Mouse (Mus musculus): ENCODE results near the gene Nr3c2. TPM values are rescaled to one million over a fixed set of nuclear protein-coding genes. Genes with fewer than 3 reads are reported as not detected.

The Nr3c2 gene
- total RNA-seq, 4 experiments from 2014 or later: 17.6 to 26.3 (median 20.7) TPM

DNA sequence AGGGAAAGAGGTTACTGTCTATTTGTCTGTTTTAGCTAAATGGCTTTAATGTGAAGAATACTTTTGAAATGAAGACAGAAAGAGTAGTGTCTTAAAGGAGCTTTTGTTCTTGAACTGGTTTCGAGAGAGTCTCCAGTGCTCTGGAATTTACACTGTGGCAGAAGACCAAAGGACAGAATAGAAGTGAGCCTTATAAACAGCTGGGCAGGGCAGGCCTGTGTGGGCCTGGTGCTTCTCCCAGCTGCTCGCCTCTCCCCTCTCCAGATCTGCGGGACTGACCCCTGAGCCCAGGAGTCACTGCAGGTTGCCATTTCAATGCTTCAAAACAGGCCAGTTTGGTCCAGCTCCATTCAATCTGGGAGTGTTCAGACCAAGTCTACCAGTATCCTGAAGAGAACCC lies 274.5 kb downstream of the Nr3c2 start:
- no peak for DNase-seq

DNA sequence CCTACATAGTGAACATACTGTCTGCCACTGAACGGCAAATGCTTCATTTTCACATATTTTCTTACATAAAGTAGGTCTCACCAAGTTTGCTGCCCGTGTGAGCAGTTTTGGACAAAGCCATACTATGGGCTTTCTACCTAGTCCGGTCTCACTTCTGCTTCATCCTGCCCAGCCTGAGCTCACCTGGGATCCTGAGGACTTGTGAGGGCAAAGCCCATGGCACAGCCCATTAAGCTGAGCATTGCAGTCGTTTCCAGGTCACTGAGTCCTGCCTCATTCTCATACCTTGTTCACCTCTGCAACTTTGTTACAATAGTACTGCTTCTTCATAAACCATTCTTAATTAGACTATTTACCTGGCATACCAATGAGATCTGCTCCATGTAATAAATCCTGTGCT lies 276.2 kb downstream of the Nr3c2 start:
- DNase-seq: no peak

DNA sequence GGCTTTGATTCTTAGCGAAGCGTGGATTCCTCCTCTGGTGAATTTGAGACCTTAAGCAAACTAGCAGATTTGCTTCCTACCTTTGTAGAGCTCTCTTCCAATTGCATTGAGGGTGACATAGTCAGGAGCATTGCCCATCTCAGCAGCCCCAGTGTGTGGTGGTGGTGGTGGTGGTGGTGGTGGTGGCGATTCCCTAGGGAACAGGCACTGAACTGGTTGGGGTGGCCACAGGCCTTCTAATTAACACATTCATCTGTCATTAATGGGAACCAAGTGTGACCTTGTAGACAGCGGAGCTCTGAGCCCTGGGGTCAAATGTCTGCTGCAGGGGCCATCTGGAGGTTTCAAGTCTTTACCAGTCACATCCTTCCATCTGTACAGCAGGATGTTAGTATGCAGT lies 277.1 kb downstream of the Nr3c2 start:
- no peak for DNase-seq

DNA sequence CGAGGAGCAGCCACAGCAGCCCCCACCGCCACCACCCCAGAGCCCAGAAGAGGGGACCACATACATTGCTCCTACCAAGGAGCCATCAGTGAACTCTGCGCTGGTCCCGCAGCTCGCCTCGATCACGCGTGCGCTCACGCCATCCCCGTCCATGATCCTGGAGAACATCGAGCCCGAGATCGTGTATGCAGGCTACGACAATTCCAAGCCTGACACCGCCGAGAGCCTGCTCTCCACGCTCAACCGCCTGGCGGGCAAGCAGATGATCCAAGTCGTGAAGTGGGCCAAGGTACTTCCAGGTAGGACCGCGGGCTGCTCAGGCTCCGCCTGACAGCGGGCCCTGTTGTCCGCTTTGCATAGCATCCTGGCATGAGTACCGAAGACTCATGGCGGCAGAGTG lies 286.6 kb downstream of the Nr3c2 start:
- no peak for DNase-seq

DNA sequence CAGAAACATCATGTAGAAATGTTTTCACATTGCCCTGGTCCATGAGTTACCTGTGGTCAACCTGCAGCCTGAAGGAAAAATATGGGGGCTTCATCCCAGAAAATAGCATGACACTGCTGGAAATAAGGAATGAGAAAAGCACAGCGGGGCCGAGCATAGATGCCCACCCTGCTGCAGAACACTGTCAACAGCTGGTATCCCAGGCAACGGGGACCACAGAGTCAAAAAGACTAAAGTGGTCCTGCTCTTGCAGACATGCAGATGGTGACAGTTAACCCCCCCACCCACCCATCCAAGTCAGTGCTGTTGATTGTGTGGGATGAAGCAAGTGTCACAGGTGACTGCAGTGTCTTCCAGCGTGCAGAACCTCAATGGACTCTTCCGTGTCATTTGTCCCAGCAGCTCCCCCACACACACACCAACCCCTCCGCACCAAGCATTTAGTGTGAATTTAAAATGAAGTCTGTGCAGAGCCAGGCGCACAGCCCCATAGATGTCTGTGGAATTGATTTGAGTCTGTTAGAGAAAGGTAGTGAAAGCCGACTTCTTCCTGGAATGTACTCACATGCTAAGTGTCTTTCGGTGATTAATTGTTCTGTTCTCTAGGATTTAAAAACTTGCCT lies 287.8 kb downstream of the Nr3c2 start:
- DNase-seq: no peak

DNA sequence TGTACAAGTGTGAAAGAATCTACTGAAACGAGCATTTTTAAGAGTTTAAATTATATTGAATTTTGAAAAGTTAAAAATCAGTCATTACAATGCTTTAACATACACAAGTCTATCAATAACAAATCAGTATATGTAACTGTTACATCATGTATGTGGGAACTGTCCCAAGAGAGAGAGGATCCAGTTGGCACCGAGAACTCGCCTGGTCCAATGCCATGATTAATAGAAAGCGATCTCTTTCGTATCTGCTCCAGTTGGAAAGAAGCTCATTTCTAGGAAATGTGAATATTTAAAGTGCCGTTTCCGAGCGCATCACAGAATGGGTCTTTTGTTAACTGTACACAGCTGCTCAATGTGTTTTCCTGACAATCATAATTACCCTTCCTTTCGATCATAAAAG lies 288.5 kb downstream of the Nr3c2 start:
- no peak for DNase-seq

DNA sequence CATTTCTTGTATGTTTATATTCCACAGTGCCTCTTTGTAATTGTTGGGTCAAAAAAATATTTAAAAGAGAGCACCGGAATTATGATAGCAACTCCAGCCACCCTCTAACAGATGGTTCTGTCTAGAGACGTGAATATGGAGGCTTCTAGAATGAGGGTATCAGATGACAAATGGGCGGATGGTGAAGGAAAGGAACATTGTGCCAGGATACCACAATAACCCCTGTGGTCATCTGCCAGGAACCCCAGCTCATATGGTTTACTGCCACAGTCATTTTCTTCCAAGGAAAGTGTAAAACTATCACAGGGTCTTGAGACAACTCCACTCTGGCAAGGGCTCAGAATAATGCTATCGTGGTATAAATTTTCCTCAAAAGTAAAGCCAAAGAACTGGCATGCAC lies 289.1 kb downstream of the Nr3c2 start:
- DNase-seq: no peak

DNA sequence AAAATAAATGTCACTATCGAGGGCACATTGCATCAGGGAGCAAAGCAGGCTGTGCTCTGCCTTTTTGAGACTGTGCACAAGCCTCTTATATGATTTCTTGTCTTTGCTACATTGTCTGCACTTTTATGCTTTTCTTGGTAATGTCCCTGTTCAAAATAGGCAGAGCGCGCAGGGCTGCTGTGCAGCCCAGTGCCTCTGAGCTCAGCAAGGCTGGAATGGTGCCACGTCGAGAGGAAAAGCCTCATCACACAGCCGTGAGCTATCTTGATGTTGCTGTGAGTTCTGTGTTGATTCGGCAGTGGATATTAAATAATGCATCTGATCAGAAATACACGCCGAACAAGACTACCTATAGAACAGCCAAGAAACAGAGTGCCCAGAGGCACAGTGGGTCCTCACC lies 290.1 kb downstream of the Nr3c2 start:
- DNase-seq: peak; percentile 11

DNA sequence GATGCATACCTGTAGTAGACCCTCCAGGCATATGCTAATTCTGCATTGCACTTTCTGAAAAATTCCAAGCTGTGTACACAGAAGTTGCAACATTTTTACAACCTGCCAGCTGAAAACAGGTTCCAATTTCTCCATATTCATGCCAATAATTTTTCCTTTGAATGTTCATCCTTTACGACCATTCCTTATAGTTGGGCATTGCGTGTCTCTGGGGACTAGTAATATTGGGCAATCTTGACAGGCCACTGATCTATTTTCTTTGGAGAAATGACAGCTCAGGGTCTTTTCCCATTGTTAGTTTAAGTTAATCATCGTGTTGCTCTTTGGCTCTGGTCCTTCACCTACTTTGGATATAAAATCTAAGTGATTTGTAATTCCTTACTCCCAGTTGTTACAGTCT lies 291.2 kb downstream of the Nr3c2 start:
- DNase-seq: no peak

DNA sequence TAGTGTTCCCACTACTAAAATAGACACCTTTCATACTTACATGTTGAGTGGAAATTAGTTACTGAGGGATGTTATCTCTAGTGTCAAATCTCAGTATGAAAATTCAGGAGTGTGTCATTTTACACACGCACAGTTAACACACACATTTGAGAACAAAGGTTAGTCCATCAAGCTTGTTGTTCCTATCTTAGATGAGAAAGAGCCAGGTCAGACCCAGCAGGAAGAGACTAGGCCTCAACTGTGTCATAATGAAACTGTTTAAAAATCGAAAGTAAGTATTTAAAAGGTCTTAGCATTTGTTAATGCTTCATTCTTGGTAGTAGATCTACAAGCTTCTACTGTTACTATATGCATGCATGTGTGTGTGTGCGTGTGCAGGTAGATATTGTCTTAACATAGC lies 310.1 kb downstream of the Nr3c2 start:
- no peak for DNase-seq

DNA sequence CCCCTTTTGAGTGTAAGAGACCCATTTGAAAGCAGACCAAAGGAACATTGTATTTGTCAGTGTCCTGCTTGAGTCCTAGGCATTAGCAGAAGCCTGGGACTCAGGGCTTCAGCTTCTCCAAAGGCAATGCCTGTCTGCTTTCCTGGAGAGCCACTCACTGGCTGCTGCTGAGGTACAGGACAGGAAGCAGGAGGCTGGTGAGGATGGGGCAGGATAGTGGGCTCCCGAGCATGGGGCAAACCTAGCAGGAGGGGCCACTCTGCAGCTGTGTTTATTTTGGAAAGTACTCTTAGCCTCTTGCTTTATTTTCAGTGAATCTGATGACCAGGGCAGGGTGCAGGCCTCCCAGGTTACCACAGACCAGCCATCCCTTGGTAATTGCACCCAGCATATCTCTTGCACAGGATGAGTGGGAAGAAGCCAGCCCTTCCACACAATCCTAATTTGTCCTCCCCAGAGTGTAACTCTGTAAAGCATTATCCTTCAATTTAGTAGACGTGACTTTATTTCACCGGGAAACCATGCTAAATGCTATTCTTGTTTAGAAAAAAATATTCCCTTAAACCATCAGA lies 314.7 kb downstream of the Nr3c2 start:
- DNase-seq: no peak

DNA sequence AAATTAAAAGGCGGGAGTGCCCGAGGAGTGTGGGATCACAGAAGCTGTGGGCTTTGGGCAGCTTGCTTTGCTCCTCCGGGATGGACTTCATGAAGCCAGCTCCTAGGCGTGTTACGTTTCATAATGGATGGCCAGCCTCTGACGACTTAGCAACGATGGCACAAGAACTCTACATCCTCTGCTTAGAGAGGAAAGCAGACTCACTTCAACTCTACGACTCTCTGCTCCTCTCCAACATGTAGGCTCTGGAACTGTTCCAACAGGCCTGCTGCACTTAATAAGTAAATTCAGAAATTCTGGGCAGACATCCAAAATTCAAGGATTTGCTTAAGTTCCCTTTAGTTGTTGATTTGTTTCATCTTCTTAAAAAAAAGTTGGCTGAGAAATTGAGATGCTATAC lies 315.4 kb downstream of the Nr3c2 start:
- no peak for DNase-seq

DNA sequence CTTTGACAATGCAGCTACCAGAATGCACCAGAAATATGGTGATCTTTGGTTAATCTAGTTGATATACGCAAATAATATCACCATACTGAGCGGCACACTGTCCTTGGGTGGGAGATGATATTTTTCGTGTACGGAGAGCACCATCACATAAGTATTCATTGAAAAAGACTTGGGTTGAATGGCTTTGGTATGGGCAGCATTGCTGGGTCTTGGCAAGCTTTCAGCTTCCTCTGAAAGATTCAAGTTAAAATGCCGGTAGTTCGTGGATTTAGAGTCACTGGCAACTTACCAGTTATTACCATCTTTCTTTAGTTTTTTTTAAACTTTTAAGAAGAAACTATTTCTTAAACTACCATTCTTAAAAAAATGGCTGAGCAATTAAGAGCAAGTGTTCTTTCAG lies 315.9 kb downstream of the Nr3c2 start:
- DNase-seq: no peak

DNA sequence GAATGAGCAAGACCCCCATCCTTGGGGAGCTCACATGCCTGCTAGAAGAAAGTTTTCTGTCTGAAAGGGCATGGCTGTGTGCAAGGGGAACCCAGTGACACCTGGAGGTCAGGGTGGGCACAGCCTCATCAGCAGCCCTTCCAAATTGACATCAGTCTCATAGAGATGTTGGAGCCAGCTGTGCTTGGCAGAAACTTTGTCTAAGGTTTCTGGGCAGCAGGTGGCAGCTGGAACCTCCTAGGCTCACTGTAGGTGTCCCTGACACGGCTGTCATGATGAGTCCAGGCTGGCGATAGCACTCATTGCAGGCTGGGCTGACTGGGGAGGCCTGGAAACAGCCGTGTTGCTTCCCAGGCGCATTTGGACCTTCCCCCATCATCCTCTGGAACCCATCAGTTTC lies 323.9 kb downstream of the Nr3c2 start:
- no peak for DNase-seq

DNA sequence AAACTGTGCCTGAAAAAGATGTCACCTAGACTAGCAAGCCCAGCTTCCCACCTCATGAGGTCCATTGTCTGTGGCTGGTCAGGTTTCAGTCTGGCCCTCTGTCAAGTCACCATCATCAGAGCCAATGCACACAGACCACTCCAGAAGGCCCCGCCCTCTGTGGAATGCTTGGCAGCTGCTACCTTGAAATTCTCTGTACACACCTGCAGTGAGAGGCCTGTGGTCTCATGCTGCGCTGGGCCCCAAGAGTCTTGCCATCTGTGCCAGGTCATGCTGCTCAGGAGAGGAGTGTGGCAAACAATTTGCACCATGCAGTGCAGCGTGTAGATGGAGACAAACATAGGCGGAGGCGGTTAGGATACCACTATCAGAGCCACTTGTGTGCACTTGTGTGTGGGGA lies 328.5 kb downstream of the Nr3c2 start:
- no peak for DNase-seq

DNA sequence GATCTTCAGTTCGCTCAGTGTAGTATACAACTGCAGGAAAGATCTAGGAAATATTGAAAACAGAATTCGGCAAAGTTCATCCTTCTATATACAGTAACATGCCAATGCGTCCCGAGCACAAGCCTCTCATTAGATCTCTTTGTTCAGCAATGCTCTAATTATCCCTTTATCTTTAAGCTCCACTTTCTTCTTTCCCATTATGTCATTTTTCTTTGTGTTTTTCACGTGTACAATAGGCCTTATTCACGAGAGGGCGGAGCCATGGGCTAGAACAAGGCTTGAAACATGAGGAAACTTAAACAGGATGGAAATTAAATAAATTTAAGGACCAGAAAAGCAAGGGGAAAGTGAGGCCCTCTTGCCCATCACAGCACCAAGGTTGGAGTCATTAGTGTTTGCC lies 329.4 kb downstream of the Nr3c2 start:
- no peak for DNase-seq

DNA sequence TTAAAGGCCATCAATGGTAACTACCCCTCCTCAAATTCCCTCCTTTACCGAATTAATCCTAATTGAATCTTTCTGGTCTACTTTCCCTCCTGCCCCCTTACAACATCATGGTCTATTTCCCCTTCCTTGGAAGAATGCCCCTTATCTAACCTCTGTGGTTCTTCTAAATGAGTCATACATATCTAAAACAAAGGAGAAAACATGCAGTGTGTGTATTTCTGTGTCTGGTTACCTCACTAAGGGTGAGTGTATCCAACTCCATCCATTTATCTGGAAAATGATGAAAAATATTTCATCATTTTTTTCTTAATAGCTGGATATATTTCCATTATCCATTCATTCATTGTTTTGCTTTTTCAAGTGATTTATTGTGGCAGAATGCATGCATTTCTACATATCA lies 332.0 kb downstream of the Nr3c2 start:
- no peak for DNase-seq

DNA sequence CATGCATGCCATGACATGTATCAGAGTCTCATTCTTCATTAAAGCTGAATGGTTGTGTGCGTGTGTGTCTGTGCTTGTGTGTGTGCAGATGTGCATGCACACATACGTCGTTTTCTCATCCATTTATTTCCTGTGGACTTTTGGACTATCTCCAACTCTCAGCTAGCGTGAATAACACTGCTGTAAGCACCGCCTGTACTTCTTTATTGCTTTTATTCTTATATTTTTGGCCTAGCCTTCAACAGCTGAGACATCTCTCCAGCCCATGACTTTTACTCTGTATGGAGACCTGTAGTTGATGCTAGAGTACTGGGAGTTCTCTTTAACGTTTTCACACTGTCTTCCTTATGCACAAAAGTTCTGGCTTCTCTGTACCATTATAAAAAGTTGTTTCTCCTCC lies 332.6 kb downstream of the Nr3c2 start:
- no peak for DNase-seq

DNA sequence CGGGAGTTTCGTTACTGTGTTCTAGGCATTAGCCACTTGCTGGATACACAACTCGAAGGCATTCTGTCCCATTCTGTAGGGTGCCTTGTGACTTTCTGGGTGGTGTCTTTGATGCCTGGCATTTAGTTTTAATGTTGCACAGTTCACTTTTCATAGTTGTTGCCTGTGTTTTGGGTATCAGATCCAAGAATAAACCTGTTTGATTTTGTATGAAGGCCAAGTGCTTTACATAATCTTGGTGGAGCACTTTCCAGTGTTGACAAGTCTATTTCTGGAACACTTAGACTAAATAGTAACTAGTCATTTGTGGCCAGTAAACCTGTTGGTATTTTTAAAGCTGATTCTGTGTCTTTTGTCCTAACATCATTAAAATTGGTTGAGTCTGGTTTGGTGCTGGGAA lies 333.2 kb downstream of the Nr3c2 start:
- DNase-seq: no peak

DNA sequence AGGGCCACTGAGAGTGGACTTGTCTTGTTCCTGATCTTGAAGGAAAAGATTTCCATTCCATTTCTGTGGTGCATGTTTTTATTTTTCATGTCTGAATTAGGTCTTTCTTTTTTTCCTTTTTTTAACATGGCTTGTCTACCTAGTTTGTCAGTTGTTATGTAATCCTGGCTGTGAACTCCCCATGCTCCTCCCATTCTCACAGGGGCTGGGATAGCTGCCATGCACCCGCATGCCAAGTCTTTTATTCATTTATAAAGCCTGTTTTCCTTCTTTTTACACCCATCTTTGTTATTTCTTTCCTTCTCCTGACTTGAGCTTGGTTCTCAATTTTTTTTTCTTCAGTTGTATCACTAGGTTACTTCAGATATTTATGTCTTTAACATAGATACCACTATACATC lies 337.5 kb downstream of the Nr3c2 start:
- no peak for DNase-seq

DNA sequence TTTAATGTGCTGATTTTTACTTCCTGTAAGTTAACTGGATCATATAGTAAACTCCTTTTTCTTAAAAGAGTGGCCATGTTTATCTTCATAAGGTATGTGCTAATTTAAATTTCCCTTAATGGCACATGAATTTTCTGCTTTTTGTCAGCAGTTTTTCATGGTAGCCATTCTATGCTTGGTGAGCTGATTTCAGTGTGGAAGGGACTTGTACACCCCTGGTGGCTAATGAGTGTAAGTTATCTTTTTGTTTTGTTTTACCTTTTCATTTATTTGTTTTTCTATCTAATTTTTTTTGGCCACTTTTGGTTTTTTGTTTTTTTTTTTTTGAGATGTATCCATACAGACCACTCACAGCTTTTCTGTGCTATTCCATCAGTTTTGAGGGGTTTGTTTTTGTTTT lies 340.2 kb downstream of the Nr3c2 start:
- no peak for DNase-seq

DNA sequence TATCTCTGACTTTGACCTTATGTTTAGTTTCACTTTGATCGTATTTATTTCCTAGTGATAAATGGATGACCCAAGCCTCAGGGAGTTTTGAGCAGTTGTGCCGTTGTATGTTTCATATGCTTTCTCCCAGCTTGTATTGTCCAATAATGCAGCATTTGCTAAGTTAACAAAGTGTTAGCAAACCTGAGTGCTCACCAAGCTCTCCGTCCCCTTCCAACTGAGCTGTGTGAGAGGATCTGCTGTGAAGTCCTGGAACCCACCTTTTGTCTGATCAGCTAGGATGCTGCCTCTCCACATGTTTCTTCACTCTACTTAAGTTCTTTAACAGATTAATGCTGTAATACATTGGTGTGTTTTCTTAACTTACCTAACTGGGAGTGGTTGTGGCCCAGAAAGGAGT lies 342.1 kb downstream of the Nr3c2 start:
- DNase-seq: no peak

DNA sequence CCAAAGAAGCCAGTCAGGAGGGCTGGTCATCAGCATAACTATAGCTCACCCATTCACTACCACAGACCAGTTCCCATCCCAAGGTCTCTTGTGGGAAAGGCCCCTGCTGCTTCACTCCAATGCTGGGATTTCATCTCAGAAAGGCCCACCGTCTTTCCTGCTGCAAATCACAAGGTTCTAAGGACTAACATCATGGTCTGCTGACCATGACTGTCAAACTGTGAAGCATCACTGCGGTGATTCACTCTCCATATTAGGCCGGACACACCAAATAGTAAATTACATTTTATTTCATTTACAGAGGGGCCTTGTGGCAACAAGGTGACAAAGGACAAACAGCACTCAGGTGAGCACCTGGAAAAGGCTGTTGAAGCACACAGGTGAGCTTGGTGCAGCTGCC lies 350.9 kb downstream of the Nr3c2 start:
- no peak for DNase-seq

DNA sequence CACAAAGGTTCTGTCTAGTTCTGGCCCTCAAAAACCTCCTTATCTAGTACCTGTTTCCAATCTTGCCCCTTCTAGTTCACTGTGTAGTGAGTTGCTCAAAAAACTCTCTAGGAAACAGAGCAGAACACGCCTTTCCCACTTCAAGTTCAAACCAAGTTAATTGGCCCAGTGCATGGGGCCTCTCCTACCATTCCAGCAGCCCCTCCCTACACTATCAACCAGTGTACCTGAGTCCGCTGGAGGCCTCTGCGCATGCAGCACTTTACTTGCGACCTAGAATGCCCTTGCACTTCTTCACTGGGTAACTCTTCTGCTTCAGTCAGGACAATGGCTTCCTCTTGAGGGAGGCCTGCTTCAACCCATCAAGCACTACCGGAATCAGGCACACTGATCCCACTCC lies 351.9 kb downstream of the Nr3c2 start:
- no peak for DNase-seq

DNA sequence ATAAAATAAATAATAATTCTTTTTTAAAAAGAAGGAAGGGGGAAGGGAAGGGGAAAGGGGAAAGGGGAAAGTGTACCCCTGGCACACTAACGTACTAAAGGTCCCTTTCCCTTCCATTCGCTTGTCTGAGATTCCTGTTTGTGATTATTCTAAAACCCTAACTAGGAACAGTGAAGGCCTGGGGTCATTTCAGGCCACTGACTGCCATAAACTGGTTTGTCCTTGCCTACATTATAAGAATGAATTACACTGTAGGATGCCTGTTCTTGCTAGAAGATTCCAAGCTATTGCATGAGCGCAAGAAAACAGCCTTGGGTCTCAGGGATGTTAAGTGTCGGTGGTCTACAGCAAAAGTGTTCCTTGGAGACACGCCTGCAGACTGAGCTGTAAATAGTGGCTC lies 355.2 kb downstream of the Nr3c2 start:
- DNase-seq: no peak
